In genomic region chr17:13744219-13744618, GRCm38 (mm10) we compare ENCODE assay signal across 13 mouse cellular contexts. TPM values are rescaled to one million over a fixed set of nuclear protein-coding genes. Genes with fewer than 3 reads are reported as not detected.
DNase-seq lines count a peak whose midpoint lies in the region; ATAC-seq and TF ChIP-seq lines count a peak whose summit lies in the region.
"Had no signal": no experiment of that assay in that cellular context is flagged by ENCODE, and none has a peak within 500 bp of the region (broad histone marks: within the 10 kb centered on the region; RNA-seq: fewer than 3 reads in every experiment).

No protein-coding gene starts in this region.

- no peak overlapping the region for H3K4me3 ChIP-seq in embryonic facial prominence, embryonic 15.5 days (replicated peaks)
- no peak overlapping the region for H3K4me3 ChIP-seq in embryonic facial prominence, embryonic 10.5 days
- H3K4me3 ChIP-seq in intestine, embryonic 14.5 days (ENCODE audit: low read depth, low read length) = no peak overlapping the region
- no peak overlapping the region for H3K4me3 ChIP-seq in intestine, postnatal 0 days (ENCODE audit: low read depth, low read length)
- H3K4me3 ChIP-seq in lung, embryonic 15.5 days = no peak overlapping the region
- H3K4me3 ChIP-seq in limb, embryonic 15.5 days = no peak overlapping the region
- H3K4me3 ChIP-seq: hindbrain, embryonic 10.5 days had no signal

- ATAC-seq in embryonic facial prominence, embryonic 15.5 days (ENCODE audit: insufficient number of reproducible peaks, low FRiP score, low TSS enrichment, low read depth) = no peak
- no peak for ATAC-seq in intestine, embryonic 14.5 days (replicated peaks; ENCODE audit: low FRiP score, low TSS enrichment, low read depth)
- no peak for ATAC-seq in intestine, postnatal 0 days
- ATAC-seq in lung, embryonic 15.5 days (ENCODE audit: borderline replicate concordance, extremely low read depth, low FRiP score, low TSS enrichment) = no peak
- ATAC-seq in limb, embryonic 15.5 days (ENCODE audit: insufficient number of reproducible peaks, low FRiP score, low TSS enrichment, low read depth) = no peak
- ATAC-seq: inflammation-experienced regulatory T-cells, adult 6 months had no signal

- H3K9me3 ChIP-seq in embryonic facial prominence, embryonic 15.5 days (replicated peaks) = no peaks in the 10 kb centered on the region
- no peaks in the 10 kb centered on the region for H3K9me3 ChIP-seq in embryonic facial prominence, embryonic 10.5 days
- no peaks in the 10 kb centered on the region for H3K9me3 ChIP-seq in intestine, embryonic 14.5 days (ENCODE audit: control insufficient read depth, low read length)
- H3K9me3 ChIP-seq in intestine, postnatal 0 days (ENCODE audit: control insufficient read depth) = no peaks in the 10 kb centered on the region
- H3K9me3 ChIP-seq in lung, embryonic 15.5 days = no peaks in the 10 kb centered on the region
- no peaks in the 10 kb centered on the region for H3K9me3 ChIP-seq in limb, embryonic 15.5 days
- H3K9me3 ChIP-seq: hindbrain, embryonic 10.5 days had no signal

- no peak overlapping the region for H3K9ac ChIP-seq in embryonic facial prominence, embryonic 15.5 days
- no peak overlapping the region for H3K9ac ChIP-seq in intestine, embryonic 14.5 days (ENCODE audit: low read length)
- H3K9ac ChIP-seq in intestine, postnatal 0 days (ENCODE audit: low read depth, low read length) = no peak overlapping the region
- no peak overlapping the region for H3K9ac ChIP-seq in lung, embryonic 15.5 days
- H3K9ac ChIP-seq in limb, embryonic 15.5 days = no peak overlapping the region
- H3K9ac ChIP-seq: liver, postnatal 0 days had no signal

- no peak overlapping the region for H3K4me2 ChIP-seq in embryonic facial prominence, embryonic 15.5 days (replicated peaks)
- no peak overlapping the region for H3K4me2 ChIP-seq in intestine, embryonic 14.5 days (ENCODE audit: low read length)
- no peak overlapping the region for H3K4me2 ChIP-seq in intestine, postnatal 0 days (replicated peaks; ENCODE audit: low read depth)
- H3K4me2 ChIP-seq in lung, embryonic 15.5 days = no peak overlapping the region
- peak overlapping the region; percentile 6; the same call in 1 of the 2 replicates for H3K4me2 ChIP-seq in limb, embryonic 15.5 days

- no peak for TF ChIP-seq CTCF in intestine, postnatal 0 days (IDR thresholded peaks at IDR 0.05; ENCODE audit: low read depth)

- peaks cover 21% of the 10 kb centered on the region for H3K4me1 ChIP-seq in embryonic facial prominence, embryonic 15.5 days
- H3K4me1 ChIP-seq in embryonic facial prominence, embryonic 10.5 days = peaks cover 35% of the 10 kb centered on the region
- H3K4me1 ChIP-seq in intestine, embryonic 14.5 days (replicated peaks; ENCODE audit: control insufficient read depth, insufficient read depth, low read length) = peaks cover 24% of the 10 kb centered on the region
- H3K4me1 ChIP-seq in intestine, postnatal 0 days (replicated peaks; ENCODE audit: control insufficient read depth, insufficient read depth, low read length) = no peaks in the 10 kb centered on the region
- peaks cover 65% of the 10 kb centered on the region for H3K4me1 ChIP-seq in lung, embryonic 15.5 days
- peaks cover 45% of the 10 kb centered on the region for H3K4me1 ChIP-seq in limb, embryonic 15.5 days

- H3K36me3 ChIP-seq in embryonic facial prominence, embryonic 15.5 days = no peaks in the 10 kb centered on the region
- no peaks in the 10 kb centered on the region for H3K36me3 ChIP-seq in embryonic facial prominence, embryonic 10.5 days (replicated peaks)
- no peaks in the 10 kb centered on the region for H3K36me3 ChIP-seq in intestine, embryonic 14.5 days (ENCODE audit: control insufficient read depth, insufficient read depth, low read length)
- no peaks in the 10 kb centered on the region for H3K36me3 ChIP-seq in intestine, postnatal 0 days (ENCODE audit: control insufficient read depth, insufficient read depth)
- H3K36me3 ChIP-seq in lung, embryonic 15.5 days = no peaks in the 10 kb centered on the region
- no peaks in the 10 kb centered on the region for H3K36me3 ChIP-seq in limb, embryonic 15.5 days
- H3K36me3 ChIP-seq: hindbrain, embryonic 10.5 days had no signal

- H3K27me3 ChIP-seq in embryonic facial prominence, embryonic 15.5 days = no peaks in the 10 kb centered on the region
- H3K27me3 ChIP-seq in embryonic facial prominence, embryonic 10.5 days (replicated peaks; ENCODE audit: low read depth, poor library complexity, severe bottlenecking) = no peaks in the 10 kb centered on the region
- H3K27me3 ChIP-seq in intestine, embryonic 14.5 days (replicated peaks; ENCODE audit: control insufficient read depth, insufficient read depth, low read length) = no peaks in the 10 kb centered on the region
- no peaks in the 10 kb centered on the region for H3K27me3 ChIP-seq in intestine, postnatal 0 days (replicated peaks; ENCODE audit: control insufficient read depth, insufficient read depth, low read length)
- no peaks in the 10 kb centered on the region for H3K27me3 ChIP-seq in lung, embryonic 15.5 days
- H3K27me3 ChIP-seq in limb, embryonic 15.5 days = no peaks in the 10 kb centered on the region

- 0 out of 2 replicates have a peak overlapping the region, but pooled peaks have one; percentile 17 for H3K27ac ChIP-seq in embryonic facial prominence, embryonic 15.5 days (replicated peaks)
- no peak overlapping the region for H3K27ac ChIP-seq in embryonic facial prominence, embryonic 10.5 days (replicated peaks)
- H3K27ac ChIP-seq in intestine, embryonic 14.5 days (ENCODE audit: low read depth) = peak overlapping the region; percentile 82
- H3K27ac ChIP-seq in intestine, postnatal 0 days (ENCODE audit: low read depth, low read length) = no peak overlapping the region
- H3K27ac ChIP-seq in lung, embryonic 15.5 days = peak overlapping the region; percentile 87
- H3K27ac ChIP-seq in limb, embryonic 15.5 days = peak overlapping the region; percentile 79

- 68% methylated on average over 6 of the region's 6 CpGs for WGBS in embryonic facial prominence, embryonic 15.5 days
- WGBS in embryonic facial prominence, embryonic 10.5 days = 90% methylated on average over 6 of the region's 6 CpGs
- 76% methylated on average over 6 of the region's 6 CpGs for WGBS in intestine, embryonic 14.5 days
- WGBS in intestine, postnatal 0 days = 80% methylated on average over 6 of the region's 6 CpGs
- 32% methylated on average over 6 of the region's 6 CpGs for WGBS in lung, embryonic 15.5 days
- WGBS in limb, embryonic 15.5 days = 31% methylated on average over 6 of the region's 6 CpGs

- no peak for DNase-seq in embryonic facial prominence, embryonic 10.5 days (ENCODE audit: low spot score)
- DNase-seq in intestine, embryonic 14.5 days (ENCODE audit: low spot score) = no peak
- DNase-seq in lung, postnatal 10 days = no peak
- DNase-seq in B cell, adult 2 months = no peak
- DNase-seq: liver, postnatal 0 days; right cerebral cortex, postnatal 25 days; thymus, postnatal 25 days had no signal

RNA-seq across cellular contexts. Expression of gene Afdn, which starts 16.1 kb away (rescaled TPM):
- 81.2 and 87.3 TPM in 2 replicates for polyA plus RNA-seq in embryonic facial prominence, embryonic 15.5 days (2015; fragmentation: Nextera tagmentation; extraction: Ambion mirVana)
- 61.0 and 64.8 TPM in 2 replicates for polyA plus RNA-seq in embryonic facial prominence, embryonic 10.5 days (2016; fragmentation: Nextera tagmentation; extraction: Ambion mirVana)
- 75.1 and 86.2 TPM in 2 replicates for polyA plus RNA-seq in intestine, embryonic 14.5 days (2014; fragmentation: Nextera tagmentation; extraction: Ambion mirVana)
- polyA plus RNA-seq in intestine, postnatal 0 days (2015; fragmentation: Nextera tagmentation; extraction: Ambion mirVana) = 67.1 and 80.7 TPM in 2 replicates
- polyA plus RNA-seq in lung, embryonic 15.5 days (2015; fragmentation: Nextera tagmentation; extraction: Ambion mirVana) = 111 and 114 TPM in 2 replicates
- 71.2 and 79.9 TPM in 2 replicates for polyA plus RNA-seq in limb, embryonic 15.5 days (2015; fragmentation: Nextera tagmentation; extraction: Ambion mirVana)

RNA-seq across cellular contexts. Expression of gene Tcte2, which starts 17.4 kb away (rescaled TPM):
- 4.6 and 6.3 TPM in 2 replicates for polyA plus RNA-seq in embryonic facial prominence, embryonic 15.5 days (2015; fragmentation: Nextera tagmentation; extraction: Ambion mirVana)
- 2.8 and 3.3 TPM in 2 replicates for polyA plus RNA-seq in embryonic facial prominence, embryonic 10.5 days (2016; fragmentation: Nextera tagmentation; extraction: Ambion mirVana)
- 3.4 and 5.2 TPM in 2 replicates for polyA plus RNA-seq in intestine, embryonic 14.5 days (2014; fragmentation: Nextera tagmentation; extraction: Ambion mirVana)
- polyA plus RNA-seq in intestine, postnatal 0 days (2015; fragmentation: Nextera tagmentation; extraction: Ambion mirVana) = 1.1 and 1.4 TPM in 2 replicates
- polyA plus RNA-seq in lung, embryonic 15.5 days (2015; fragmentation: Nextera tagmentation; extraction: Ambion mirVana) = 3.1 and 5.1 TPM in 2 replicates
- 3.4 and 4.5 TPM in 2 replicates for polyA plus RNA-seq in limb, embryonic 15.5 days (2015; fragmentation: Nextera tagmentation; extraction: Ambion mirVana)
- polyA plus RNA-seq: inflammation-experienced regulatory T-cells, adult 6 months had no signal

Comparison
In these comparisons a context has a peak if more than half of its experiments do, and no peak if none do; other contexts are left out.
1. H3K27ac ChIP-seq: peak in embryonic facial prominence, embryonic 15.5 days (single experiment), intestine, embryonic 14.5 days (single experiment), lung, embryonic 15.5 days (single experiment) and limb, embryonic 15.5 days (single experiment); none in embryonic facial prominence, embryonic 10.5 days (single experiment) and intestine, postnatal 0 days (single experiment).